Mouse (Mus musculus) myocyte (in vitro differentiated cells): Measurements from ENCODE around the gene Rbfox1.

Source experiments
- CEBPB ChIP-seq: IDR thresholded peaks from 2 replicates; pipeline ENCODE4 v1.6.1; 2011; ENCODE audit warnings: mild to moderate bottlenecking, moderate library complexity; ENCODE audit not compliant: poor library complexity, insufficient read depth, severe bottlenecking
- E2F4 ChIP-seq: IDR thresholded peaks from one replicate; pipeline ENCODE4 v1.6.1; 2011; ENCODE audit warnings: mild to moderate bottlenecking, control low read depth, moderate library complexity; ENCODE audit not compliant: insufficient read depth
- MAX ChIP-seq: IDR thresholded peaks from one replicate; pipeline ENCODE4 v1.6.1; 2011; ENCODE audit warnings: low read depth, mild to moderate bottlenecking, control low read depth
- MYOD1 ChIP-seq, 3 experiments: IDR thresholded peaks; one replicate each; pipeline ENCODE4 v1.6.1; 2011; ENCODE audit warnings: control low read depth in 2 of 3, low read depth in 2 of 3, mild to moderate bottlenecking in 2 of 3, moderate library complexity in 1 of 3; ENCODE audit not compliant: insufficient read length in 2 of 3, control insufficient read depth in 1 of 3
- MYOG ChIP-seq, 3 experiments: IDR thresholded peaks; one replicate each; pipeline ENCODE4 v1.6.1; 2011; ENCODE audit warnings: control low read depth in 2 of 3, low read depth in 2 of 3, mild to moderate bottlenecking in 2 of 3; ENCODE audit not compliant: insufficient read length in 2 of 3, control insufficient read depth in 1 of 3, insufficient read depth in 1 of 3
- POLR2A ChIP-seq: IDR thresholded peaks from one replicate; pipeline ENCODE4 v1.6.1; 2011; ENCODE audit warnings: low read depth, mild to moderate bottlenecking, control low read depth, moderate library complexity; ENCODE audit not compliant: insufficient read length
- POLR2AphosphoS2 ChIP-seq: IDR thresholded peaks from one replicate; pipeline ENCODE4 v1.6.1; 2011; ENCODE audit warnings: low read depth, control low read depth; ENCODE audit not compliant: insufficient read length
- SRF ChIP-seq: IDR thresholded peaks from one replicate; pipeline ENCODE4 v1.6.1; 2011; ENCODE audit warnings: low read depth; ENCODE audit not compliant: control insufficient read depth, insufficient read length
- TCF12 ChIP-seq: IDR thresholded peaks from one replicate; pipeline ENCODE4 v1.6.1; 2011; ENCODE audit warnings: mild to moderate bottlenecking, control low read depth; ENCODE audit not compliant: poor library complexity, insufficient read depth, severe bottlenecking
- TCF3 ChIP-seq: IDR thresholded peaks from one replicate; pipeline ENCODE4 v1.6.1; 2011; ENCODE audit warnings: low read depth, control low read depth; ENCODE audit not compliant: insufficient read length
- USF1 ChIP-seq: IDR thresholded peaks from one replicate; pipeline ENCODE4 v1.6.1; 2011; ENCODE audit warnings: low read depth, mild to moderate bottlenecking, control low read depth, moderate library complexity

GRCm38 (mm10) chr16:6557726-6558125 is 672.6 kb downstream of the Rbfox1 start:
- TF ChIP-seq POLR2A (no peak), MAX (no peak), USF1 (no peak), MYOG (IDR thresholded peaks at IDR 0.05; ENCODE audit: control insufficient read depth in 1 of 3, insufficient read depth in 1 of 3, insufficient read length in 2 of 3, low read depth in 2 of 3) (no peak), POLR2AphosphoS2 (no peak), CEBPB (no peak), TCF12 (no peak), E2F4 (no peak), SRF (no peak), MYOD1 (IDR thresholded peaks at IDR 0.05; ENCODE audit: control insufficient read depth in 1 of 3, insufficient read length in 2 of 3, low read depth in 2 of 3) (no peak), TCF3 (no peak)
